Mouse (Mus musculus) heart, postnatal 36 days (tissue): ENCODE data around the gene Jmjd8. TPM values are rescaled to one million over a fixed set of nuclear protein-coding genes. Genes with fewer than 3 reads are reported as not detected.

Source experiments
- DNase-seq, 2 experiments: peaks; one replicate each; pipeline ENCODE4 v3.0.0; 2021 to 2022
- intact Hi-C: fragments of 180-260 bp; cut with DNase I; formaldehyde crosslinking; loops from one replicate; pipeline ENCODE4 v1.15.1; 2025
- total RNA-seq, 2 experiments: library from RNA; stranded (reverse); gene quantifications; 2 replicates each; pipeline ENCODE4 v1.2.3; 2021

Gene Jmjd8
- total RNA-seq: 10 to 100 TPM; 30.8 to 35.3 TPM

- intact Hi-C loops: no loop called here
- DNase-seq: peak; percentile 75 to 78
Measured at GRCm38 (mm10) chr17:25828712-25829557, at the start of gene Jmjd8. Jmjd8 (plus strand) TSS chr17:25828867.

GRCm38 (mm10) chr17:25781339-25781738 is 47.3 kb upstream of the Jmjd8 start:
- intact Hi-C loops: no loop called here
- DNase-seq: no peak

- peak in 1 of 2 experiments; percentile 41 for DNase-seq
Measured at GRCm38 (mm10) chr17:25783086-25783485, 45.6 kb upstream of the Jmjd8 start.

GRCm38 (mm10) chr17:25783861-25784574 is 44.6 kb upstream of the Jmjd8 start:
- DNase-seq: no peak
- intact Hi-C loops: no loop called here

More at GRCm38 (mm10) chr17:25783086-25783485, 45.6 kb upstream of the Jmjd8 start:
- intact Hi-C loops: no loop called here

- intact Hi-C loops: no loop called here
- peak; percentile 93 to 98 for DNase-seq
Measured at GRCm38 (mm10) chr17:25785281-25785745, 43.4 kb upstream of the Jmjd8 start, which contains the start of gene Haghl. Haghl (minus strand) TSS chr17:25785673.

GRCm38 (mm10) chr17:25786280-25786679 is 42.4 kb upstream of the Jmjd8 start, which contains the start of gene Ccdc78:
Ccdc78 (plus strand) TSS chr17:25786580.
- intact Hi-C loops: no loop called here
- no peak for DNase-seq

GRCm38 (mm10) chr17:25786781-25787504 is 41.7 kb upstream of the Jmjd8 start:
- no peak for DNase-seq

GRCm38 (mm10) chr17:25791320-25791842 is 37.3 kb upstream of the Jmjd8 start:
- no peak for DNase-seq

More at GRCm38 (mm10) chr17:25786781-25787504, 41.7 kb upstream of the Jmjd8 start:
- intact Hi-C loops: no loop called here

GRCm38 (mm10) chr17:25791843-25792527 is 36.7 kb upstream of the Jmjd8 start:
- DNase-seq: peak; percentile 86 to 90
- intact Hi-C loops: loop anchor here (2.0 kb wide), 1 partner anchor 17 kb away; no protein-coding TSS in a partner anchor

More at GRCm38 (mm10) chr17:25791320-25791842, 37.3 kb upstream of the Jmjd8 start:
- intact Hi-C loops: no loop called here

- intact Hi-C loops: loop anchor here (2.0 kb wide), 1 partner anchor 18 kb away; no protein-coding TSS in a partner anchor
- DNase-seq: peak; percentile 79 to 81
Measured at GRCm38 (mm10) chr17:25792615-25793014, 36.1 kb upstream of the Jmjd8 start, which contains the start of gene Fam173a. Fam173a (minus strand) TSS chr17:25792901.

GRCm38 (mm10) chr17:25794197-25794596 is 34.5 kb upstream of the Jmjd8 start:
- intact Hi-C loops: no loop called here
- DNase-seq: no peak

- DNase-seq: no peak
- intact Hi-C loops: no loop called here
Measured at GRCm38 (mm10) chr17:25794998-25795397, 33.7 kb upstream of the Jmjd8 start.

- DNase-seq: no peak
- intact Hi-C loops: loop anchor here (1.0 kb wide), 1 partner anchor 22 kb away; the partner anchor contains the start of gene Narfl
Measured at GRCm38 (mm10) chr17:25795609-25796092, 33.0 kb upstream of the Jmjd8 start, which contains the start of gene AC134908.4. AC134908.4 (minus strand) TSS chr17:25795659.

- intact Hi-C loops: loop anchor here (1.0 kb wide), 1 partner anchor 23 kb away; the partner anchor contains the start of gene Narfl
- DNase-seq: peak; percentile 46 to 53
Measured at GRCm38 (mm10) chr17:25796211-25796771, 32.4 kb upstream of the Jmjd8 start.

GRCm38 (mm10) chr17:25796951-25797369 is 31.7 kb upstream of the Jmjd8 start, which contains the start of gene Metrn:
Metrn (minus strand) TSS chr17:25797136.
- DNase-seq: peak; percentile 85
- intact Hi-C loops: loop anchor here (1.0 kb wide), 1 partner anchor 24 kb away; the partner anchor contains the start of gene Narfl

- intact Hi-C loops: loop anchor here (1.0 to 5.0 kb wide), 3 partner anchors 28 to 324 kb away; partner anchors contain the start of gene Narfl
- peak; percentile 68 to 69 for DNase-seq
Measured at GRCm38 (mm10) chr17:25801029-25801428, 27.6 kb upstream of the Jmjd8 start.

- intact Hi-C loops: loop anchor here (5.0 kb wide), 1 partner anchor 326 kb away; no protein-coding TSS in a partner anchor
- peak; percentile 39 to 50 for DNase-seq
Measured at GRCm38 (mm10) chr17:25802825-25803517, 25.7 kb upstream of the Jmjd8 start.

GRCm38 (mm10) chr17:25806507-25806906 is 22.2 kb upstream of the Jmjd8 start:
- intact Hi-C loops: no loop called here
- DNase-seq: no peak
